Mouse (Mus musculus) CD4-positive, CD25-positive, alpha-beta regulatory T cell, adult 9 weeks (primary cell): ENCODE data around the gene Gm38119. TPM values are rescaled to one million over a fixed set of nuclear protein-coding genes. Genes with fewer than 3 reads are reported as not detected.

Experiments used
- polyA plus RNA-seq: library from polyadenylated mRNA; unstranded; fragments of 100-300 nt; shearing (Covaris generic); gene quantifications from one replicate; pipeline ENCODE4 v1.2.1, GENCODE M21; 2017

Gene Gm38119
- polyA plus RNA-seq, result not detected

GRCm38 (mm10) chr3:92738996-92739395 lies at the start of gene Gm38119:
TSS of gene Gm38119 (minus strand) at chr3:92739096.

DNA sequence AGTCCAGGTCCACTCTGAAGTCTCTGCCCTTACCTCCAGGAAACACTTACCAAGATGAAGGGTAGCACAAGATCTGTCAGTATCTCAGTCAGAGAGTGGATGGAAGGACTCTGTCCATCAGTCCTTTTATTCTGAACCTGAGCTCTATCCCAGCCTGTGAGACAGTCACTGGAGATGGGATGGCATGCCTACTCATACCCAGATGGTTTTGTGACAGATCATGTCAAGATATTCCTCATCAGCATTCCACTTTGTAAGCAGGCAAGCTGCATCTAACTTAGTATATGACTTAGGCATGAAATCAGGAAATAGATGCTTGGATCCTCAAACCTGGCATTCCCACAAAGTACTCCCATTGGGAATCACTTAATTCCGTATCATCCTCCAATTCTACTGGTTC lies 39.9 kb upstream of the Gm38119 start, which contains the start of gene Lce1i:
Lce1i (minus strand) TSS at position 101 of the 400 bp plus-strand sequence.

DNA sequence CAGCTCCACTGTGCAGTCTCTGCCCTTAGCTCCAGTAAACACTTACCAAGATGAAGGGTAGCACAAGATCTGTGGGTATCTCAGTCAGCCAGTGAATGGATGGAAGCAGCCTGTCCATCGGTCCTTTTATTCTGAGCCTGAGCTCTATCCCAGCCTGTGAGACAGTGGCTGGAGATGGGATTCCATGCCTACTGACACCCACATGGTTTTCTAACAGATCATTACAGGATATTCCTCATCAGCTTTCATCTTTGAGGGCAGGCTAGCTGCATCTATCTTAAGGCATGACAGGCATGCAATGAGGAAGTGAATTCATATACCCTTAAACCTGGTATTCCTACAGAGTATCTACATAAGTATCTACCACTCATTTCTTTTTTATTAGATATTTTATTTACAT lies 26.1 kb upstream of the Gm38119 start, which contains the start of gene Lce1h:
Lce1h (minus strand) TSS at position 101 of the 400 bp plus-strand sequence.

GRCm38 (mm10) chr3:92752238-92752637 lies 13.3 kb upstream of the Gm38119 start, which contains the start of gene Lce1g:
TSS of gene Lce1g (minus strand) at chr3:92752338.

GRCm38 (mm10) chr3:92720250-92720649 lies 18.6 kb downstream of the Gm38119 start, which contains the start of gene Lce1f:
TSS of gene Lce1f (minus strand) at chr3:92720350.

DNA sequence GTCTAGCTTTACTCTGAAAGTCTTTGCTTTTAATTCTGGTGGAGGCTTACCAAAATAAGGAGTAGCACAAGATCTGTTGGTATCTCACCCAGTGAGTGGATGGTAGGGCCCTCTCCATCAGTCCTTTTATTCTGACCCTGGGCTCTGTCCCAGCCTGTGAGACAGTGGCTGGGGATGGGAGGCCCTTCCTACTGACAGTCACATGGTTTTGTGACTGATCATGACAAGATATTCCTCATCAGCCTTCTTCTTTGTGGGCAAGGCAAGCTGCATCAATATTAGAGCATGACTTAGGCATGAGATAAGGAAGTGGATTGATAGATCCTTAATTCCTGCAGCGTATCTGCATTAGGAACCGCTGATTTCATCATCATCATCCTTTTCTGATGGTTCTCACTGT lies 29.9 kb downstream of the Gm38119 start, which contains the start of gene Lce1e:
Lce1e (minus strand) TSS at position 101 of the 400 bp plus-strand sequence.

Other genes starting within 250 kb of the Gm38119 start
- not detected for gene Sprr4, start 238.6 kb downstream of the Gm38119 start, polyA plus RNA-seq
- not detected for gene 2310046K23Rik, start 204.6 kb downstream of the Gm38119 start, polyA plus RNA-seq
- gene Ivl, start 165.4 kb downstream of the Gm38119 start, polyA plus RNA-seq, result not detected
- not detected for gene Smcp, start 150.1 kb downstream of the Gm38119 start, polyA plus RNA-seq
- gene 2210017I01Rik, start 131.6 kb downstream of the Gm38119 start, polyA plus RNA-seq, result not detected
- not detected for gene Lce6a, start 117.4 kb downstream of the Gm38119 start, polyA plus RNA-seq
- not detected for gene Lce1a1, start 90.8 kb downstream of the Gm38119 start, polyA plus RNA-seq
- gene Lce1b, start 82.2 kb downstream of the Gm38119 start, polyA plus RNA-seq, result not detected
- not detected for gene Lce1a2, start 68.8 kb downstream of the Gm38119 start, polyA plus RNA-seq
- gene Lce1c, start 59.8 kb downstream of the Gm38119 start, polyA plus RNA-seq, result not detected
- gene Lce1d, start 51.9 kb downstream of the Gm38119 start, polyA plus RNA-seq, result not detected
- gene Lce1e, start 30.0 kb downstream of the Gm38119 start, polyA plus RNA-seq, result not detected
- gene Lce1f, start 18.7 kb downstream of the Gm38119 start, polyA plus RNA-seq, result not detected
- not detected for gene Lce1g, start 13.2 kb upstream of the Gm38119 start, polyA plus RNA-seq
- not detected for gene Lce1h, start 26.0 kb upstream of the Gm38119 start, polyA plus RNA-seq
- gene Lce1i, start 39.8 kb upstream of the Gm38119 start, polyA plus RNA-seq, result not detected
- not detected for gene Lce1j, start 51.4 kb upstream of the Gm38119 start, polyA plus RNA-seq
- not detected for gene Lce1k, start 68.8 kb upstream of the Gm38119 start, polyA plus RNA-seq
- gene Kprp, start 88.2 kb upstream of the Gm38119 start, polyA plus RNA-seq, result not detected
- not detected for gene Lce1l, start 112.2 kb upstream of the Gm38119 start, polyA plus RNA-seq
- gene 2310050C09Rik, start 131.1 kb upstream of the Gm38119 start, polyA plus RNA-seq, result not detected
- not detected for gene Lce3a, start 187.1 kb upstream of the Gm38119 start, polyA plus RNA-seq
- gene Lce3b, start 193.9 kb upstream of the Gm38119 start, polyA plus RNA-seq, result not detected
- not detected for gene Lce3c, start 205.4 kb upstream of the Gm38119 start, polyA plus RNA-seq
- gene Lce3d, start 218.3 kb upstream of the Gm38119 start, polyA plus RNA-seq, result not detected
- gene Lce3e, start 228.0 kb upstream of the Gm38119 start, polyA plus RNA-seq, result not detected